Mouse (Mus musculus) limb, embryonic 11.5 days (tissue): ENCODE measurements around the gene Med27. TPM values are rescaled to one million over a fixed set of nuclear protein-coding genes. Genes with fewer than 3 reads are reported as not detected.

Experiments used
- ATAC-seq: fragments of 200-750 bp; cut with Nextera tagmentation; 2 replicates; pipeline ENCODE4 v1.8.0; 2017; ENCODE audit warnings: low read depth; ENCODE audit not compliant: insufficient number of reproducible peaks, low FRiP score, low TSS enrichment
- DNase-seq: peaks from one replicate; pipeline ENCODE4 v3.0.0-alpha.2; 2015; ENCODE audit warnings: low spot score
- H3K27ac ChIP-seq: fragments of 300-500 bp; sonication (generic); replicated peaks from 2 replicates; pipeline ENCODE4 v1.5.1; 2014; ENCODE audit warnings: low read depth, mild to moderate bottlenecking, low read length
- H3K27me3 ChIP-seq: fragments of 300-500 bp; sonication (generic); 2 replicates; pipeline ENCODE4 v1.6.1; 2014; ENCODE audit warnings: mild to moderate bottlenecking, low read length, mixed read lengths; ENCODE audit not compliant: control insufficient read depth, insufficient read depth
- H3K36me3 ChIP-seq: fragments of 300-500 bp; sonication (generic); 2 replicates; pipeline ENCODE4 v1.6.1; 2014; ENCODE audit warnings: mild to moderate bottlenecking, low read length, moderate library complexity, mixed read lengths; ENCODE audit not compliant: control insufficient read depth, insufficient read depth
- H3K4me1 ChIP-seq: fragments of 300-500 bp; sonication (generic); 2 replicates; pipeline ENCODE4 v1.6.1; 2014; ENCODE audit warnings: low read length, mixed read lengths; ENCODE audit not compliant: control insufficient read depth, insufficient read depth
- H3K4me2 ChIP-seq: fragments of 300-500 bp; sonication (generic); 2 replicates; pipeline ENCODE4 v1.6.1; 2014; ENCODE audit warnings: low read depth, mild to moderate bottlenecking, moderate library complexity; ENCODE audit not compliant: severe bottlenecking
- H3K4me3 ChIP-seq: fragments of 300-500 bp; sonication (generic); 2 replicates; pipeline ENCODE4 v1.5.1; 2014; ENCODE audit warnings: low read depth, low read length
- H3K9ac ChIP-seq: fragments of 300-500 bp; sonication (generic); 2 replicates; pipeline ENCODE4 v1.6.1; 2014; ENCODE audit warnings: mild to moderate bottlenecking, low read length
- H3K9me3 ChIP-seq: fragments of 300-500 bp; sonication (generic); 2 replicates; pipeline ENCODE4 v1.6.1; 2016; ENCODE audit warnings: low read length; ENCODE audit not compliant: control insufficient read depth
- WGBS: fragments of 180-500 bp; shearing (Covaris S2); extraction: QIAGEN DNeasy Blood & Tissue Kit; methylation state at CpG from one replicate; pipeline ENCODE4 v1.1.7; 2014; 5-methylcytosine and 5-hydroxymethylcytosine counted together
- polyA plus RNA-seq: library from polyadenylated mRNA; unstranded; fragments of >200 nt; fragmentation: Nextera tagmentation; extraction: Ambion mirVana; gene quantifications from 2 replicates; pipeline ENCODE4 v1.2.1, GENCODE M21; 2014

Med27 gene
- polyA plus RNA-seq, 1 experiment from 2014 or later = 56.3 TPM

GRCm38 (mm10) chr2:29439857-29440502 is 93.4 kb downstream of the Med27 start:
- no peak for ATAC-seq

GRCm38 (mm10) chr2:29442275-29442674 is 95.7 kb downstream of the Med27 start:
- Histone ChIP-seq H3K27ac (no peak overlapping the region), H3K4me1 (no peaks in the 10 kb centered on the region), H3K9ac (no peak overlapping the region), H3K9me3 (no peaks in the 10 kb centered on the region), H3K27me3 (no peaks in the 10 kb centered on the region), H3K4me2 (no peak overlapping the region), H3K4me3 (no peak overlapping the region), H3K36me3 (no peaks in the 10 kb centered on the region)
- ATAC-seq (no peak), DNase-seq (no peak)

More at GRCm38 (mm10) chr2:29439857-29440502, 93.4 kb downstream of the Med27 start:
- no peaks in the 10 kb centered on the region for H3K9me3 ChIP-seq
- H3K4me1 ChIP-seq = no peaks in the 10 kb centered on the region
- H3K27me3 ChIP-seq = no peaks in the 10 kb centered on the region
- no peak overlapping the region for H3K27ac ChIP-seq
- no peaks in the 10 kb centered on the region for H3K36me3 ChIP-seq
- 63% methylated on average over 7 of the region's 7 CpGs for WGBS
- H3K9ac ChIP-seq = no peak overlapping the region
- no peak overlapping the region for H3K4me2 ChIP-seq
- no peak for DNase-seq
- H3K4me3 ChIP-seq = no peak overlapping the region

GRCm38 (mm10) chr2:29443626-29444217 is 97.1 kb downstream of the Med27 start:
- Histone ChIP-seq H3K4me3 (no peak overlapping the region), H3K9me3 (no peaks in the 10 kb centered on the region), H3K4me1 (no peaks in the 10 kb centered on the region), H3K36me3 (no peaks in the 10 kb centered on the region), H3K4me2 (no peak overlapping the region), H3K9ac (no peak overlapping the region), H3K27ac (no peak overlapping the region), H3K27me3 (no peaks in the 10 kb centered on the region)
- no peak for DNase-seq
- ATAC-seq = no peak
- WGBS = 62% methylated on average over 2 of the region's 2 CpGs

- ATAC-seq = no peak
- WGBS = 82% methylated on average over 7 of the region's 7 CpGs
These were observed 101.9 kb downstream of the Med27 start for GRCm38 (mm10) chr2:29448476-29449002.

GRCm38 (mm10) chr2:29451368-29451999 is 104.9 kb downstream of the Med27 start:
- no peaks in the 10 kb centered on the region for H3K27me3 ChIP-seq
- H3K36me3 ChIP-seq = no peaks in the 10 kb centered on the region
- H3K9me3 ChIP-seq = no peaks in the 10 kb centered on the region
- no peak for DNase-seq
- H3K27ac ChIP-seq = no peak overlapping the region
- no peak overlapping the region for H3K4me3 ChIP-seq
- no peak overlapping the region for H3K4me2 ChIP-seq
- H3K4me1 ChIP-seq = 0 out of 2 replicates have a peak, but pooled peaks cover 2% of the 10 kb centered on the region
- ATAC-seq = no peak
- no peak overlapping the region for H3K9ac ChIP-seq
- WGBS = 85% methylated on average over 13 of the region's 14 CpGs

More at GRCm38 (mm10) chr2:29448476-29449002, 101.9 kb downstream of the Med27 start:
- no peak overlapping the region for H3K4me3 ChIP-seq
- H3K9me3 ChIP-seq = no peaks in the 10 kb centered on the region
- no peaks in the 10 kb centered on the region for H3K36me3 ChIP-seq
- no peak overlapping the region for H3K9ac ChIP-seq
- H3K27ac ChIP-seq = no peak overlapping the region
- no peak overlapping the region for H3K4me2 ChIP-seq
- no peak for DNase-seq
- H3K27me3 ChIP-seq = no peaks in the 10 kb centered on the region
- 0 out of 2 replicates have a peak, but pooled peaks cover 2% of the 10 kb centered on the region for H3K4me1 ChIP-seq

GRCm38 (mm10) chr2:29453376-29453775 is 106.8 kb downstream of the Med27 start:
- WGBS = 81% methylated on average over 4 of the region's 4 CpGs
- Histone ChIP-seq H3K36me3 (no peaks in the 10 kb centered on the region), H3K9me3 (no peaks in the 10 kb centered on the region), H3K4me2 (no peak overlapping the region), H3K4me3 (no peak overlapping the region), H3K9ac (no peak overlapping the region), H3K27me3 (no peaks in the 10 kb centered on the region), H3K27ac (no peak overlapping the region), H3K4me1 (0 out of 2 replicates have a peak, but pooled peaks cover 2% of the 10 kb centered on the region)
- DNase-seq (no peak), ATAC-seq (no peak)

GRCm38 (mm10) chr2:29456631-29457320 is 110.2 kb downstream of the Med27 start:
- Histone ChIP-seq H3K4me3 (no peak overlapping the region), H3K4me1 (0 out of 2 replicates have a peak, but pooled peaks cover 2% of the 10 kb centered on the region), H3K36me3 (no peaks in the 10 kb centered on the region), H3K9ac (no peak overlapping the region), H3K9me3 (no peaks in the 10 kb centered on the region), H3K4me2 (no peak overlapping the region), H3K27ac (no peak overlapping the region), H3K27me3 (no peaks in the 10 kb centered on the region)
- DNase-seq (no peak), ATAC-seq (no peak)
- 83% methylated on average over 9 of the region's 9 CpGs for WGBS

GRCm38 (mm10) chr2:29457677-29458076 is 111.1 kb downstream of the Med27 start:
- H3K9me3 ChIP-seq = no peaks in the 10 kb centered on the region
- no peak overlapping the region for H3K27ac ChIP-seq
- no peak overlapping the region for H3K9ac ChIP-seq
- no peaks in the 10 kb centered on the region for H3K27me3 ChIP-seq
- H3K36me3 ChIP-seq = no peaks in the 10 kb centered on the region
- DNase-seq (no peak), ATAC-seq (no peak)
- H3K4me1 ChIP-seq = no peaks in the 10 kb centered on the region
- no peak overlapping the region for H3K4me3 ChIP-seq
- no peak overlapping the region for H3K4me2 ChIP-seq
- 68% methylated on average over 2 of the region's 2 CpGs for WGBS
